Mouse (Mus musculus) lung, postnatal 10 days (tissue): ENCODE measurements around the gene Vmn2r22.
"Not testable (repeated sequence)": the region's sequence is repeated elsewhere in the genome, so short reads cannot be mapped to it uniquely, and the experiment has no call there.

Experiments used
- DNase-seq: peaks from one replicate; pipeline ENCODE4 v3.0.0; 2021

The Vmn2r22 gene

DNA sequence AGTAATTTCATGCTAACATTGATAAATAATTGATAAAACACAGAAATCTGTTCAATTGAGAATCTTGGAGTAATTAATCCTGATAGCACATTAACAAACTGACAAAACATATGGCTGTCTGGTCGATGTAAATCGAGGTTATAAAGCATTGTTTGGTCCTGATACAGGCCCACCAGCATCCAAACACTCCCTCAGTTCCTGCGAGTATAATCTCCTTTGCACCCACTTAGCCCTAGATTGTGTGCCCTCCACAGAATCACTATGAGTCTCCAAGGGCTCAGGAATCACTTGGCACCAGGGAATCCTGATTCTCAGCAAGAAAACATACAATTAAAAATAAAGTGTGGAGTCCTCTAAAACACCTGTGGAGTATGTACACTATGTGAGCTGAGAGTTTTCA lies at the start of gene Vmn2r22:
Vmn2r22 (minus strand) TSS at position 101 of the 400 bp plus-strand sequence.
- DNase-seq = not testable (repeated sequence)

DNA sequence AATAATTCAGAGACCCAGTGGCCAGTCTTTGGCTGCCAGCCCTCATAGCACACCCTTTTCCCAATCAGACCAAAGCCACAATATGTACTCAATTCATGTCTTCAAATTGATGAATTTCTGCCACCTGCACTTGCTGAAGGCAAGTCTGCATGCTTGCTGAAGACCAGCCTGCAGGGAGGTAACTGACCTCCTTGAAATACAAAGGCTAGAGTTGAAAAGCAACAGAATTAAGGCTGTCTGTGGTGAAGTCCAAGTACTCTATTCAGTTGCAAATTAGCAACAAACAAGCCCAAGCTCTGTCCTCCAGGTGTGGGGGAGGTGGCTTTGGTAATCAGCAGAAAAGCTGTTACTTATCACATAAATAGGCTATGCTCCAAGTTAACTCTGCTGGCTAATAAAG lies 46.7 kb upstream of the Vmn2r22 start:
- no peak for DNase-seq

GRCm38 (mm10) chr6:123696639-123697038 lies 46.1 kb upstream of the Vmn2r22 start:
- DNase-seq = not testable (repeated sequence)

GRCm38 (mm10) chr6:123657040-123657439 lies 6.5 kb upstream of the Vmn2r22 start:
- DNase-seq = no peak

GRCm38 (mm10) chr6:123639394-123639793 lies 11.1 kb downstream of the Vmn2r22 start:
- not testable (repeated sequence) for DNase-seq

DNA sequence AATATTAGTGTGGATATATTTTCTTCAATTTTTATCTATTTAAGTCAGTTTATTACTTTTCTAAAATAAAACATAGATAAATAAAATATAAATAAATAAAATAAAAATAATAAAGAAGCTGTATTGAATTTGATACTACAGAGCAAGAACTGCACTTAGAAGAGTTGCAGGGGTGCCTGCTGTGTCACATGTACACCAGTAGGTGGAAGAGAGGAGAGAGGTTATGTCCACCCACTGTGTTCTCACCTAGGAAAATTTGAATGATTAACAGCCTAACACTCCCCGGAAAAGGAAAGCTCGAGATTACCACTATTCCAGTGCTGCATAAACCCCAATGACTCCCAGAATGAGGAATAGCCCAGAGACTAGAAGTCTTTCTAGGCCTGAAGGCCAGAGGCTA lies 26.7 kb downstream of the Vmn2r22 start:
- not testable (repeated sequence) for DNase-seq

- not testable (repeated sequence) for DNase-seq
Measured at GRCm38 (mm10) chr6:123588368-123588767, 62.2 kb downstream of the Vmn2r22 start.

DNA sequence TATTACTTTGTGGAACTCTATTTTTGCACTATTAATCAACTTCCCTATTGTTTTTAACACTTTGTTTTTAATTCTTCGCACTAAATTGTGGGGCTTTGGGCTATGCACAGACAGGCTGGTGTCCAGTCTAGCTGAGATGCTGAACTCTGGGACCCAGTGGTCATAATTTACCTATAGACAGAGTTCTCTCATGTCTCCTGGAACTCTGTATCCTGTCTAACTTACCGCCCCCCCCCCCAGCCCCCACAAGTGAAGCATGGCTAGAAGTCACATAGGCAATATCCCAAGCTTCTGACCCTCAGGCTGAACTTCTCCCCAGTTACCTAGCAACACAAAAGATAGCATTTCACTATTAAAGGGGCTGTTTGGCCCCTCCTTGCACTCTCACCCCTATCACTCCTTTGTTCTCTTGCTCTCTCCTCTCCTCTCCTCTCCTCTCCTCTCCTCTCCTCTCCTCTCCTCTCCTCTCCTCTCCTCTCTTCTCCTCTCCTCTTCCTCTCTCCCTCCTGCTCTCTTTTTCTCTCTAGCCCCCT lies 62.7 kb downstream of the Vmn2r22 start:
- not testable (repeated sequence) for DNase-seq

- DNase-seq = not testable (repeated sequence)
Measured at GRCm38 (mm10) chr6:123583988-123584387, 66.5 kb downstream of the Vmn2r22 start.

DNA sequence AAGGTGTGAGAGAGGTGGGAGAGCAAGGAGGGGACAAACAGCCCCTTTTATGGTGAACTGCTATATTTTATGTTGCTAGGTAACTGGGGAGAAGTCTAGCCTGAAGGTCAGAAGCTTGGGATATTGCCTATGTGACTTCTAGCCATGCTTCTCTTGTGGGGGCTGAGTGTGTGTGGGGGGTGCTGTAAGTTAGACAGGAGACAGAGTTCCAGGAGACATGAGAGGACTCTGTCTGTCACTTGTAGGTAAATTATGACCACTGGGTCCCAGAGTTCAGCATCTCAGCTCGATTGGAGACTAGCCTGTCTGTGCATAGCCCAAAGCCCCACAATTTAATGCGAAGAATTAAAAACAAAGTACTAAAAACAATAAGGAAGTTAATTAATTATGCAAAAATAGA lies 75.8 kb downstream of the Vmn2r22 start:
- DNase-seq = not testable (repeated sequence)
